Mouse (Mus musculus) midbrain, embryonic 16.5 days (tissue): ENCODE results near the gene Gse1. TPM values are rescaled to one million over a fixed set of nuclear protein-coding genes. Genes with fewer than 3 reads are reported as not detected.

Experiments
- ATAC-seq: fragments of 200-750 bp; cut with Nextera tagmentation; 2 replicates; pipeline ENCODE4 v1.8.0; 2017; ENCODE audit warnings: moderate TSS enrichment
- H3K27ac ChIP-seq: fragments of 300-500 bp; sonication (generic); 2 replicates; pipeline ENCODE4 v1.5.1; 2014; ENCODE audit warnings: mild to moderate bottlenecking, low read length, mixed read lengths
- H3K27me3 ChIP-seq: fragments of 300-500 bp; sonication (generic); 2 replicates; pipeline ENCODE4 v1.6.1; 2014; ENCODE audit warnings: low read depth, low read length, mixed read lengths; ENCODE audit not compliant: control insufficient read depth, insufficient read depth
- H3K36me3 ChIP-seq: fragments of 300-500 bp; sonication (generic); 2 replicates; pipeline ENCODE4 v1.6.1; 2014; ENCODE audit warnings: mild to moderate bottlenecking, low read length, moderate library complexity, mixed read lengths; ENCODE audit not compliant: control insufficient read depth, insufficient read depth
- H3K4me1 ChIP-seq: fragments of 300-500 bp; sonication (generic); 2 replicates; pipeline ENCODE4 v1.6.1; 2014; ENCODE audit warnings: mild to moderate bottlenecking, low read length, mixed read lengths; ENCODE audit not compliant: control insufficient read depth, insufficient read depth
- H3K4me2 ChIP-seq: fragments of 300-500 bp; sonication (generic); 2 replicates; pipeline ENCODE4 v1.6.1; 2014; ENCODE audit warnings: mild to moderate bottlenecking, low read length, mixed read lengths
- H3K4me3 ChIP-seq: fragments of 300-500 bp; sonication (generic); 2 replicates; pipeline ENCODE4 v1.5.1; 2014; ENCODE audit warnings: low read depth, mild to moderate bottlenecking, low read length, moderate library complexity, mixed read lengths
- H3K9ac ChIP-seq: fragments of 300-500 bp; sonication (generic); 2 replicates; pipeline ENCODE4 v1.6.1; 2014; ENCODE audit warnings: low read depth, low read length, mixed read lengths
- H3K9me3 ChIP-seq: fragments of 300-500 bp; sonication (generic); replicated peaks from 2 replicates; pipeline ENCODE4 v1.6.1; 2014; ENCODE audit warnings: mild to moderate bottlenecking, low read length, mixed read lengths; ENCODE audit not compliant: control insufficient read depth, poor library complexity, severe bottlenecking
- WGBS: fragments of 180-500 bp; shearing (Covaris S2); extraction: QIAGEN DNeasy Blood & Tissue Kit; methylation state at CpG from one replicate; pipeline ENCODE4 v1.1.7; 2014; 5-methylcytosine and 5-hydroxymethylcytosine counted together
- polyA plus RNA-seq: library from polyadenylated mRNA; unstranded; fragments of >200 nt; fragmentation: Nextera tagmentation; extraction: Ambion mirVana; gene quantifications from 2 replicates; pipeline ENCODE4 v1.2.1, GENCODE M21; 2015

Gene Gse1
- polyA plus RNA-seq, 1 experiment from 2014 or later = 13.3 TPM

DNA sequence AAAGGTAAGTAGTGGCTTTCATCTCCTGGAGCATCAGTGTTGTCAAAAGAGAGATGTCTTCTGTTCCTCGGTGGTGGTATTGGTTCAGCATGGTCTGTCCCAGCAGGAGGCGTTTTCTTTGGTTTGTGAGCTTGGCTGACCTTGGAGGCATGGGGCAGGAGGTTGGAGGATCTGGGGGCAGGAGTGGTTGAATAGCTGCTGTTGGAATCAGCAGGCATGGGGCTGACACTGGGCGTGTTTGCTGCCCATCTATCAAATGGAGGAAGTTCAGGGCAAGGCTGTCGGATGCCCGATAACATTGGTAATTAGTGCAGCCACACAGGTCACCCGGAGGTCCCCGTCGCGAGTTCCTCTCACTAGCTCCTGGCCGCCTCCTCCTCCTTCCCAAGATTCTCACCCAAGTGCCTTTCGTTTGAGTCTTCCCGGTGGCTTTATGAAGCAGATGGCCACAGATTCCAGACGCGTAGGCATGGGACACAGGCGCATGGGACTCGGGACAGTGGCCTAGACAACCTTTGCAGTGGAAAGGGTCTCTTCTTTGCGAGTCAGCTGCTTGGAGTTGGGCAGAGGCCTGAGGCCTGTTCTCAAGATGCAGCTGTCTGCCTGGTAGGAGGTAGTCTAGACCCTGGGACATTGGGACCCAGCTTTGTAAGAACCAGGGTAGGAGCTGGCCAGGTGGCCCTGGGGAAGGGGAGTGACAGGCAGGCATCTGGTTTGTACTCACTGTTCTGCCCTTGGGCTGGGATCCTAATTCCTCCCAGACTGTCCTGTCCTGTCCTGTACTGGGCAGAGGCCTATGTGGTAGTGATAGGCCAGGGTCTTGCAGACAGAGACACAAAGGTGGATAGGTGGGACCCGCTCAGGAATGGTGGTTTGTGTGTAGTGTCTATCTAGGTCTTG is 2.7 kb downstream of the Gse1 start:
- H3K4me2 ChIP-seq = peak overlapping the region; percentile 86
- WGBS = 36% methylated on average over 18 of the region's 18 CpGs
- H3K36me3 ChIP-seq = no peaks in the 10 kb centered on the region
- H3K4me3 ChIP-seq = peak overlapping the region; percentile 68
- no peak for ATAC-seq
- H3K27ac ChIP-seq = no peak overlapping the region
- peaks cover 14% of the 10 kb centered on the region; the same call in 1 of the 2 replicates for H3K27me3 ChIP-seq
- H3K9ac ChIP-seq = peak overlapping the region; percentile 74
- H3K4me1 ChIP-seq = peaks cover 55% of the 10 kb centered on the region
- no peaks in the 10 kb centered on the region for H3K9me3 ChIP-seq

DNA sequence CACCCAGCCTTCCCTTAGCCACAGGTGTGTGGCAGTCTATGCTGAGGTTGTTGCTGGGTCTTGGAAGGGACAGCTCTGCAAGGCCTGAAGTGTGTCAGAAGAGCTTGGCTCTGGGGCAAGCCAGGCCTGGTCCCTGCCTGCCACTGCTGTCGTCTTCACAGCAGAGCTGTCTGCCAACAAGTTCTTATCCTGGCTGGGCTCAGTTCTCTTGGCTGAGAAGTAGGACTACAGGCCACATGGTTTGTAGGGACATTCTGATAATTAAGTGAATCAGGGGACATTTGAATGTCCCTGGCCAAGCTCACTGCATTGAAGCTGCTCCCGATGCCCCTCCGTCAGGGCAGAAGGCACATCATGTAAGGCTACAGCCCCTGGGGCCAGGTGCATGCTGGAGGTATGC is 3.6 kb downstream of the Gse1 start:
- ATAC-seq = no peak
- Histone ChIP-seq H3K9me3 (no peaks in the 10 kb centered on the region), H3K4me1 (peaks cover 55% of the 10 kb centered on the region), H3K4me2 (peak overlapping the region; percentile 86), H3K27ac (no peak overlapping the region), H3K27me3 (peaks cover 14% of the 10 kb centered on the region; the same call in 1 of the 2 replicates), H3K9ac (no peak overlapping the region), H3K36me3 (no peaks in the 10 kb centered on the region), H3K4me3 (no peak overlapping the region)
- 62% methylated on average over 3 of the region's 3 CpGs for WGBS

- peak overlapping the region; percentile 86 for H3K4me2 ChIP-seq
- no peak for ATAC-seq
Observed at GRCm38 (mm10) chr8:120232398-120232797, 4.1 kb downstream of the Gse1 start.

DNA sequence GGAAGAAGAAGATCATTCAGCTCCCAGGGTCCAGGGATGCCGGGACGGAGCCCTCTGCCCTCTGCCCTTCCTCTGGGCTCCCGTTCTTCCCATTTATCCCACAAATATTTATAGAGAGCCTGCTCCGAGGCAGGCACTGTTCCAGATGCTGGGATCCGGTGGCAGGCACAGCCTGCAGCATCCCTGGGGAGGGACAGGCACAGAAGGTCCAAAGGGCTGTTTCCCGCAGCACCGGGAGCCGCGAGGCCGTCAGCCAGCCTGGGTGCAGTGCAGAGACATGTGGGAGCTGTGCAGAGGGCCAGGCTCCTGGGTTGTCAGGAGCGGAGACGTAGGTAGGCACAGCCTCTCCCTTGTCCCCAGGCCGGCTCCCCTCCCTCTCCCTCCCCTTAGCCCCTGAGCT is 4.7 kb downstream of the Gse1 start:
- no peaks in the 10 kb centered on the region for H3K9me3 ChIP-seq
- no peaks in the 10 kb centered on the region for H3K36me3 ChIP-seq
- peaks cover 14% of the 10 kb centered on the region; the same call in 1 of the 2 replicates for H3K27me3 ChIP-seq
- H3K27ac ChIP-seq = no peak overlapping the region
- peaks cover 53% of the 10 kb centered on the region for H3K4me1 ChIP-seq
- WGBS = 21% methylated on average over 10 of the region's 13 CpGs
- H3K4me3 ChIP-seq = peak overlapping the region; percentile 24
- peak overlapping the region; percentile 86 for H3K4me2 ChIP-seq
- H3K9ac ChIP-seq = peak overlapping the region; percentile 50
- ATAC-seq = no peak

More at GRCm38 (mm10) chr8:120232398-120232797, 4.1 kb downstream of the Gse1 start:
- peaks cover 14% of the 10 kb centered on the region; the same call in 1 of the 2 replicates for H3K27me3 ChIP-seq
- peak overlapping the region; percentile 50; the same call in 1 of the 2 replicates for H3K9ac ChIP-seq
- no peak overlapping the region for H3K27ac ChIP-seq
- peaks cover 55% of the 10 kb centered on the region for H3K4me1 ChIP-seq
- H3K36me3 ChIP-seq = no peaks in the 10 kb centered on the region
- peak overlapping the region; percentile 24 for H3K4me3 ChIP-seq
- WGBS = 35% methylated on average over 4 of the region's 4 CpGs
- H3K9me3 ChIP-seq = no peaks in the 10 kb centered on the region

DNA sequence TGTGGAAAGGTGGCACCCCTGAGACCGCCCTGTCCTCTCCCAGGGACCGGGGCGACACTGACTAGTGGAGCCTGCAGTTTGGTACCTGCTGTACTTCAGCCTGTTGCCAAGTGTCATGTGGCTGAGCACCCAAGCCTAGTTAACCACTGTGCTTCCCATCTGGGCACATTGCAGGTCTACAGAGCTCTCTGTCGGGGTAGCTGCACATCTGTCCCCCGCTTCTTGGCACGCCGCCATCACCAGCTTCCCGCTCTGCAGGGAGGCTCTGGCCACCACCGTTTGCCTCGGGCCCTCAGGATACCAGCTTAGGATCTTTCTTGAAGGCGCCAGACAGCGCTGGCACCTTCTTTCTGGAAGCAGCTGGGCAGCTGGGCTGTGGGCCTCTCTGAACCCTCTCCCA is 6.2 kb downstream of the Gse1 start:
- Histone ChIP-seq H3K27me3 (peaks cover 11% of the 10 kb centered on the region; the same call in 1 of the 2 replicates), H3K9ac (no peak overlapping the region), H3K27ac (no peak overlapping the region), H3K4me1 (peaks cover 49% of the 10 kb centered on the region), H3K4me3 (no peak overlapping the region), H3K4me2 (no peak overlapping the region), H3K9me3 (no peaks in the 10 kb centered on the region), H3K36me3 (no peaks in the 10 kb centered on the region)
- ATAC-seq = no peak
- 56% methylated on average over 12 of the region's 12 CpGs for WGBS

DNA sequence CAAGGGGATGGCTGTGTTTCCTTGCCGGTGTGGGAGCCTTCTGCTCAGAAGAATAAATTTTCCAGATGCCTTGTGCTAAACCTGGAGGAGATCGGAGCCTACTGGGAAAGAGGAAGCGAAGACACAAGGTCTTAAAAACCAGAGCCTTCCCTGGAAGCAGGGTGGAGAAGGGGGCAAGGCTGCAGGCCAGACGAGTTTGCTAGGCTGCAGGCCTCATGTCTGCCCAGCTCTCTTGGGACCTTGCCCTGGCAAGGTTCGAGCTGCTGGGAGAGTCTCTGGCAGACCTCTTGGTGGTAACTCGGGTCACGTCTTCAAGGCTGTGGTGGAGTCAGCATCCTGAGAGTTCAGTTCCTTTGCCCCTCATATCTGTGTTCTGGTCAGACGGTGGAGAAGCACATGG is 6.6 kb downstream of the Gse1 start:
- Histone ChIP-seq H3K36me3 (no peaks in the 10 kb centered on the region), H3K4me1 (peaks cover 45% of the 10 kb centered on the region), H3K9ac (0 out of 2 replicates have a peak overlapping the region, but pooled peaks have one; percentile 25), H3K4me3 (no peak overlapping the region), H3K4me2 (no peak overlapping the region), H3K9me3 (no peaks in the 10 kb centered on the region), H3K27ac (no peak overlapping the region), H3K27me3 (peaks cover 7% of the 10 kb centered on the region; the same call in 1 of the 2 replicates)
- ATAC-seq = no peak
- 63% methylated on average over 8 of the region's 8 CpGs for WGBS

DNA sequence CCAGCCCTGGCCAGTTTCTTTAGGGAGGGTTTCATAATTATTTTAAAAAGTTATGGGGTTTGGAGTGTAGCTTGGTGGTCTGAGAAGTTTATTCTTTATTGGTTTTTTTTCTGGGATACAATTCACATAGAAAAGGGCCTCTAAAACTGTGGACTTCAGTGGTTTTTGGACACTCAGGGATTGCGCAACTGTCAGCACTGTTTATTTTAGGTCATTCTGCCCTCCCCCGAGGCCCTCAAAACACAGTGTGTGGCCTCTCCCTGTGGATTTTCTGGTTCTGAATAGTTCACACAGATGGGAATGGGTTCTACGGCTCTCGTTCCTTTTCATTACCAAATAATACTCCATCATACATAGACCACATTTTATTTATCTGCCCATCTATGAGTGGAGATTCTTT is 15.0 kb downstream of the Gse1 start:
- no peaks in the 10 kb centered on the region for H3K4me1 ChIP-seq
- H3K4me3 ChIP-seq = no peak overlapping the region
- H3K27ac ChIP-seq = no peak overlapping the region
- ATAC-seq = no peak
- H3K9me3 ChIP-seq = no peaks in the 10 kb centered on the region; the same call in 1 of the 2 replicates
- WGBS = 97% methylated on average over 4 of the region's 4 CpGs
- no peak overlapping the region for H3K9ac ChIP-seq
- no peak overlapping the region for H3K4me2 ChIP-seq
- no peaks in the 10 kb centered on the region for H3K36me3 ChIP-seq
- H3K27me3 ChIP-seq = no peaks in the 10 kb centered on the region

DNA sequence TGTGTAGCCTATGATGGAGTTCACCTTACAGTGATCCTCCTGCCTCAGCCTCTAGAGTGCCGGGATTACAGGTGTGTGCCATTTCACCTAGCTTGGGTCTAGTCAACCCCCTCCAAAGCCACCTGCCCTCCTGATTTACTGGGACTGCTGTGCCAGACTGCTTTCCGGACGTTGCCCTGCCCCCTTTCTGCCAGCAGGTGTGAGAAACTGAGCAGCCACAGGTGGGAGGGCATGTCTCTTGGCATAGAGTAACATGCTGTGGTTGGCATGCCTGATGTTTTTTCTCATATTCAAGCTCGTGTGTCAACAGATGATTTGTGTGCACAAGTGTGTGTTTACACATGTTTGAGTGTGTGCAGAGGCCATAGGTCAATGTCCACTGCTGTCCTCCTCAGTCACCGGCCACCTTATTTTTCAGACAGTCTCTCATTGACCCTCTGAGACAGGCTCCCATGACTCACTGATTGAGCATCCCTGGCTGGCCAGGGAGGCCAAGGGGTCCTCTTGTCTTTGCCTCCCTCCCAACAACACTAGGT is 15.7 kb downstream of the Gse1 start:
- WGBS = 94% methylated on average over 5 of the region's 5 CpGs
- Histone ChIP-seq H3K9me3 (no peaks in the 10 kb centered on the region; the same call in 1 of the 2 replicates), H3K27me3 (no peaks in the 10 kb centered on the region), H3K36me3 (no peaks in the 10 kb centered on the region), H3K27ac (no peak overlapping the region), H3K4me3 (no peak overlapping the region), H3K4me2 (no peak overlapping the region), H3K4me1 (no peaks in the 10 kb centered on the region), H3K9ac (no peak overlapping the region)
- ATAC-seq = no peak

GRCm38 (mm10) chr8:120244553-120244952 is 16.3 kb downstream of the Gse1 start:
- no peak overlapping the region for H3K4me3 ChIP-seq
- H3K36me3 ChIP-seq = no peaks in the 10 kb centered on the region
- no peak for ATAC-seq
- no peaks in the 10 kb centered on the region; the same call in 1 of the 2 replicates for H3K9me3 ChIP-seq
- no peaks in the 10 kb centered on the region for H3K27me3 ChIP-seq
- H3K9ac ChIP-seq = no peak overlapping the region
- no peak overlapping the region for H3K4me2 ChIP-seq
- WGBS = 92% methylated on average over 10 of the region's 10 CpGs
- H3K27ac ChIP-seq = no peak overlapping the region
- H3K4me1 ChIP-seq = no peaks in the 10 kb centered on the region
